Mouse (Mus musculus) ovary, adult 18-20 months (tissue): Measurements from ENCODE around the gene Crygc.
"Not testable (repeated sequence)": the region's sequence is repeated elsewhere in the genome, so short reads cannot be mapped to it uniquely, and the experiment has no call there.

Experiments
- DNase-seq: peaks from one replicate; pipeline ENCODE4 v3.0.0; 2022; ENCODE audit warnings: low spot score, mixed read lengths

The Crygc gene

GRCm38 (mm10) chr1:65052140-65052539 is 21.3 kb downstream of the Crygc start:
- DNase-seq, result no peak

GRCm38 (mm10) chr1:65051696-65052095 is 21.8 kb downstream of the Crygc start:
- DNase-seq, result no peak

GRCm38 (mm10) chr1:65050952-65051351 is 22.5 kb downstream of the Crygc start, which contains the start of gene Cryge:
TSS of gene Cryge (minus strand) at chr1:65051149.
- not testable (repeated sequence) for DNase-seq

- DNase-seq, result peak; percentile 51
Measured at GRCm38 (mm10) chr1:65048781-65049180, 24.7 kb downstream of the Crygc start.

- DNase-seq, result no peak
Measured at GRCm38 (mm10) chr1:65046401-65047109, 26.9 kb downstream of the Crygc start.

GRCm38 (mm10) chr1:65043433-65043832 is 30.1 kb downstream of the Crygc start:
- DNase-seq, result peak; percentile 82

- DNase-seq, result no peak
Measured at GRCm38 (mm10) chr1:65041837-65042236, 31.7 kb downstream of the Crygc start.

GRCm38 (mm10) chr1:65040806-65041205 is 32.7 kb downstream of the Crygc start:
- peak; percentile 97 for DNase-seq

GRCm38 (mm10) chr1:65039679-65040078 is 33.8 kb downstream of the Crygc start:
- no peak for DNase-seq

GRCm38 (mm10) chr1:65037542-65037941 is 35.9 kb downstream of the Crygc start:
- DNase-seq, result no peak

GRCm38 (mm10) chr1:65035513-65035912 is 38.0 kb downstream of the Crygc start:
- DNase-seq, result no peak

GRCm38 (mm10) chr1:65032641-65033040 is 40.8 kb downstream of the Crygc start, which contains the start of gene Akr1cl:
TSS of gene Akr1cl (minus strand) at chr1:65032759.
- DNase-seq, result peak; percentile 85

GRCm38 (mm10) chr1:65028206-65028605 is 45.3 kb downstream of the Crygc start:
- DNase-seq, result no peak
